Mouse (Mus musculus): ENCODE measurements around the gene Fbxo44. TPM values are rescaled to one million over a fixed set of nuclear protein-coding genes. Genes with fewer than 3 reads are reported as not detected.

Gene Fbxo44
- polyA plus RNA-seq, 1 experiment from 2014 or later: 19.7 TPM

DNA sequence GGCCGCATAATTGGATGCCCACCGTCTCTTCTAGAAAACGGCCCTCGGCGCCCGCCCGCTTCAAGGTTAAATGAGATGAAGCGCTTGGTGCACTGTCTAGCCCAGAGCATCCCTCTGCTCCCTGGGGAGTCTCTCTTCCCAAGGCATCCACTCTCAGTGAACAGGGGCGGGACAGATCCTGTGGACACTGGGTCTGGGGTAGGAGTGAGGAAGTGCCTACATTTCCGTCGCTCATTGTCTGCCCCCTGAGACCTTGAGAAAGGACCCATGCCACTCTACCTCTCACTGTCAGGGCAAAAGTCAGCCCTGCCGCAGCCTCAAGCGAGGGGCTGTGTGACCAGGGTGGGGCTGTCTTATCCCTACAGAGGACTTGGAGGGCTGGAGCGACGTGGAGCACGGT, 4.2 kb upstream of the Fbxo44 start:
- no peak overlapping the region for H3K9ac ChIP-seq
- WGBS: under 1% methylated on average over 16 of the region's 16 CpGs
- H3K4me1 ChIP-seq: peaks cover 19% of the 10 kb centered on the region

GRCm38 (mm10) chr4:148164002-148164439, 3.7 kb upstream of the Fbxo44 start:
- no peaks in the 10 kb centered on the region for H3K36me3 ChIP-seq
- H3K9me3 ChIP-seq: no peaks in the 10 kb centered on the region
- H3K4me3 ChIP-seq: peak overlapping the region; percentile 28
- H3K27me3 ChIP-seq: peaks cover 87% of the 10 kb centered on the region
- under 1% methylated on average over 29 of the region's 29 CpGs for WGBS
- 0 out of 2 replicates have a peak, but pooled peaks have one; percentile 11 for ATAC-seq (ENCODE audit: insufficient number of reproducible peaks, insufficient read depth, low FRiP score, low TSS enrichment)
- H3K4me2 ChIP-seq (replicated peaks): peak overlapping the region; percentile 55
- peak overlapping the region; percentile 36 for H3K9ac ChIP-seq
- H3K27ac ChIP-seq: no peak overlapping the region
- peaks cover 23% of the 10 kb centered on the region for H3K4me1 ChIP-seq

More for the DNA sequence above, 4.2 kb upstream of the Fbxo44 start:
- Histone ChIP-seq H3K9me3 (no peaks in the 10 kb centered on the region), H3K4me3 (peak overlapping the region; percentile 28), H3K27ac (no peak overlapping the region), H3K27me3 (peaks cover 89% of the 10 kb centered on the region), H3K4me2 (replicated peaks) (peak overlapping the region; percentile 55), H3K36me3 (no peaks in the 10 kb centered on the region)
- no peak for ATAC-seq (ENCODE audit: insufficient number of reproducible peaks, insufficient read depth, low FRiP score, low TSS enrichment)

- Histone ChIP-seq H3K4me3 (peak overlapping the region; percentile 60), H3K4me1 (peaks cover 21% of the 10 kb centered on the region), H3K9me3 (no peaks in the 10 kb centered on the region), H3K27me3 (peaks cover 53% of the 10 kb centered on the region), H3K9ac (peak overlapping the region; percentile 62), H3K27ac (peak overlapping the region; percentile 32; the same call in 1 of the 2 replicates), H3K4me2 (replicated peaks) (peak overlapping the region; percentile 94), H3K36me3 (peaks cover 15% of the 10 kb centered on the region; the same call in 1 of the 2 replicates)
- ATAC-seq (ENCODE audit: insufficient number of reproducible peaks, insufficient read depth, low FRiP score, low TSS enrichment): peak; percentile 80
- under 1% methylated on average over 53 of the region's 55 CpGs for WGBS
Measured at GRCm38 (mm10) chr4:148159544-148160435, 492 bp downstream of the Fbxo44 start.

GRCm38 (mm10) chr4:148158436-148159348, 1.6 kb downstream of the Fbxo44 start:
- WGBS: 25% methylated on average over 27 of the region's 27 CpGs
- ATAC-seq (ENCODE audit: insufficient number of reproducible peaks, insufficient read depth, low FRiP score, low TSS enrichment): no peak

DNA sequence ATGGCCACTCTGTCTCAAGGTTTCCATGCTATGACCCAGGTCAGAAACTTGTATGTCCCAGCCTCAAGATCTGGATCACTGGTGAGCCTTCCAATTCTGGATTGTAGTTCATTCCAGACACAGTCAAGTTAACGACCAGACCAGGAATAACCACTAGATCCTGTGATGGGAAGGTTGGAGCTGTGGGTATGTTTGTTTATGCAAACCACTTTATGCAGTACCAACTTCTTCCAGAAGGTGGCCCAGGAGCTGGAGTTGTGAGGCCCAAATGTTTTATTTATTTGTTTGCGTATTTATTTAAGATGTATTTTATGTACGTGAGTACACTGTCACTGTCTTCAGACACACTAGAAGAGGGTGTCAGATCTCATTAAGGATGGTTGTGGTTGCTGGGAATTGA, 5.3 kb downstream of the Fbxo44 start:
- Histone ChIP-seq H3K27ac (no peak overlapping the region), H3K4me1 (peaks cover 13% of the 10 kb centered on the region), H3K27me3 (0 out of 2 replicates have a peak, but pooled peaks cover 5% of the 10 kb centered on the region), H3K4me3 (no peak overlapping the region), H3K4me2 (replicated peaks) (no peak overlapping the region), H3K9ac (no peak overlapping the region), H3K9me3 (no peaks in the 10 kb centered on the region), H3K36me3 (peaks cover 20% of the 10 kb centered on the region)
- ATAC-seq (ENCODE audit: insufficient number of reproducible peaks, insufficient read depth, low FRiP score, low TSS enrichment): no peak
- WGBS: 57% methylated on average over 3 of the region's 3 CpGs

More at GRCm38 (mm10) chr4:148158436-148159348, 1.6 kb downstream of the Fbxo44 start:
- peak overlapping the region; percentile 62 for H3K9ac ChIP-seq
- H3K9me3 ChIP-seq: no peaks in the 10 kb centered on the region
- H3K4me3 ChIP-seq: peak overlapping the region; percentile 60
- peaks cover 42% of the 10 kb centered on the region for H3K27me3 ChIP-seq
- H3K27ac ChIP-seq: 0 out of 2 replicates have a peak overlapping the region, but pooled peaks have one; percentile 32
- H3K36me3 ChIP-seq: peaks cover 15% of the 10 kb centered on the region; the same call in 1 of the 2 replicates
- peak overlapping the region; percentile 94 for H3K4me2 ChIP-seq (replicated peaks)
- H3K4me1 ChIP-seq: peaks cover 17% of the 10 kb centered on the region

GRCm38 (mm10) chr4:148154006-148154405, 6.3 kb downstream of the Fbxo44 start:
- no peak overlapping the region for H3K4me2 ChIP-seq (replicated peaks)
- ATAC-seq (ENCODE audit: insufficient number of reproducible peaks, insufficient read depth, low FRiP score, low TSS enrichment): no peak
- H3K36me3 ChIP-seq: peaks cover 20% of the 10 kb centered on the region
- H3K27me3 ChIP-seq: no peaks in the 10 kb centered on the region
- no peak overlapping the region for H3K27ac ChIP-seq
- WGBS: 86% methylated on average over 4 of the region's 4 CpGs
- H3K9me3 ChIP-seq: no peaks in the 10 kb centered on the region
- peaks cover 16% of the 10 kb centered on the region for H3K4me1 ChIP-seq
- H3K9ac ChIP-seq: no peak overlapping the region
- no peak overlapping the region for H3K4me3 ChIP-seq

DNA sequence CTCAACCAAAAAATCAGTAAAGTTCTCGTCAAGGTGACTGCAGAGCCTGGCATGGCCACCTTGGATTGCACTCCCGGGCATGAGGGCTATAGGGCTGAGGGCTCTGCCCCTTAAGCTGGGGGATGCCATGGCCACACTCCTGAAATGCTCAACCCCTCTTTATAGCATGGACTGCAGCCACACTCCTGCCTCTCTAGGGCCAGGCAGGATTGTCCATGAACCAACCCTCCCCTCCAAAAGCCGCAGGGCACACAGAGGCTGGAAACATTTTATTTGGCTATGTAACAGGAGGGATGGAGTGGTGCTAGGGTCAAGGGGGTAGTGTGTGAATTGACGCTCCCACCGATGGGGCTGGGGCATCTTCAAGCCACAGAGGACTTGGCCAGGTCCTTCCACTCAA, 7.7 kb downstream of the Fbxo44 start:
- H3K27ac ChIP-seq: no peak overlapping the region
- no peak for ATAC-seq (ENCODE audit: insufficient number of reproducible peaks, insufficient read depth, low FRiP score, low TSS enrichment)
- no peaks in the 10 kb centered on the region for H3K9me3 ChIP-seq

DNA sequence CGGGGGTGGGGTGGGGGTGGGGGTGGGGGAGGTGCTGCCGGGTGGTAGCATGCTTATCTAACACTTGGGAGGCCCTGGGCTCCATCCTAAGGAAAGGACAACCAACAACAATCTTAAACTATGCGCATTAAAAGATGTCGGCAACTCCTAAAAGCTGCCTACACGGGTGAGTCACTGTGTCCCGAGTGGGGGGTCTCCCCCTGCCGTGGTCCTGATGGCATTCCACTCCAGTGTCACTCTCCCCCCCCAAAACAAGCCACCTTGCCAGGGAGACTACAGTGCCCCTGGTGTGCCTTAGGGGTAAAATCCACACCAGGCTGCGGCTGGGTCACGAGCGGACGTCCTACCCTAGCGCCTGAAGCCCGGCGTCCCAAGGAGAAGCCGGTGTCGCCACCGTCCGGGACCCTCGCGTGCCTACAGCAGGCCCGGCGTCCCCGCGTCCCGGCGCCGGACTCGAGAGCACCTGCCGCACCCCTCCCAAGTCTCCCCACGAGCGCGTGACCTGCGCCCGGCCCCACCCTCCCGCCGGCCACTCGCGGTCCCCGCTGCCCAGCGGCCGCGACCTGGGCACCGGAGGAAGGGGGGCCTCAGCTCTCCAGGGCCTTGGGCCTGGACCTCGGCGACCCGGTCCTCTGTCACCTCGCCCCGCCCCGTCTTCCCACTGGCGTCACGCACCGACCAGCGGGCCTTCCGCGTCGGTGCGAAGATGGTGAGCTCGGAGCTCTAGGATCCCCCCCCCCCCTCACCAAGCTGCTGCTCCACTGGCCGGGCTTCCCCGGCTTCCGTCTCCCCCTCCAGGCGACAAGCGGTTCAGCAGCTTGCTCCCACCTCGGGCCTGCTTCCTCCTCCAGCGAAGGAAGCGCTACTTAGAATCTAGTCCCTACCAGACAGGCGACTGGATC, 8.8 kb downstream of the Fbxo44 start, which contains the start of gene Fbxo6:
TSS of gene Fbxo6 (minus strand) at position 874 of the 902 bp plus-strand sequence.
- WGBS: 2% methylated on average over 67 of the region's 67 CpGs
- peak; percentile 81 for ATAC-seq (ENCODE audit: insufficient number of reproducible peaks, insufficient read depth, low FRiP score, low TSS enrichment)
- Histone ChIP-seq H3K27me3 (no peaks in the 10 kb centered on the region), H3K4me1 (peaks cover 11% of the 10 kb centered on the region; the same call in 1 of the 2 replicates), H3K27ac (peak within 1 kb of the TSS; percentile 61; the same call in 1 of the 2 replicates), H3K36me3 (peaks cover 19% of the 10 kb centered on the region), H3K9ac (peak within 1 kb of the TSS; percentile 68), H3K4me2 (replicated peaks) (peak within 1 kb of the TSS; percentile 97), H3K4me3 (peak within 1 kb of the TSS; percentile 60), H3K9me3 (no peaks in the 10 kb centered on the region)

More for the DNA sequence above, 7.7 kb downstream of the Fbxo44 start:
- Histone ChIP-seq H3K36me3 (peaks cover 22% of the 10 kb centered on the region), H3K4me2 (replicated peaks) (no peak overlapping the region), H3K4me3 (no peak overlapping the region), H3K9ac (no peak overlapping the region), H3K27me3 (no peaks in the 10 kb centered on the region), H3K4me1 (peaks cover 11% of the 10 kb centered on the region; the same call in 1 of the 2 replicates)
- 83% methylated on average over 5 of the region's 5 CpGs for WGBS

GRCm38 (mm10) chr4:148150953-148151266, 9.4 kb downstream of the Fbxo44 start:
- H3K27ac ChIP-seq: no peak overlapping the region
- peaks cover 19% of the 10 kb centered on the region for H3K36me3 ChIP-seq
- H3K4me1 ChIP-seq: peaks cover 11% of the 10 kb centered on the region; the same call in 1 of the 2 replicates
- no peak for ATAC-seq (ENCODE audit: insufficient number of reproducible peaks, insufficient read depth, low FRiP score, low TSS enrichment)
- H3K4me2 ChIP-seq (replicated peaks): peak overlapping the region; percentile 97
- peak overlapping the region; percentile 60 for H3K4me3 ChIP-seq
- no peaks in the 10 kb centered on the region for H3K27me3 ChIP-seq
- 53% methylated on average over 3 of the region's 3 CpGs for WGBS
- peak overlapping the region; percentile 68; the same call in 1 of the 2 replicates for H3K9ac ChIP-seq
- no peaks in the 10 kb centered on the region for H3K9me3 ChIP-seq

DNA sequence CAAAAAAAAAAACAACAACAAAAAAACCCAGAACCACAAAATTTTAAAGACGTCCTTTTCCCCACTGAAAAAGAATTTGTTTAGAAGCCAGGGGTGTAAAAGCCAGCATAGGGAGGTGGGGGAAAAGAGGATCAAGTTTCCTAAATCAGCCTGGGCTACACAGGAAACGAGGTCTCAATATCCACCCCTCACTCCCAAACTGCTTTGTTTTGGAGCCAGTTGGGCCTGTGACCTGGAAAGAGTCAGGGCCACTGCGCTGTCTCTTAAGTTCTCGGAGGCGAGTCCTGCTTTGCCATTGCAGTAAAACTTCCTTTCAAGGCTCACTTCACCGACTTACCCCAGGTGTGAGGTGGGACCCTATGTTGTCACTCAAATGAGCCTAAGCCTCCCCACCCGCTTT, 10.0 kb downstream of the Fbxo44 start:
- H3K36me3 ChIP-seq: peaks cover 23% of the 10 kb centered on the region
- H3K9ac ChIP-seq: no peak overlapping the region; the same call in 1 of the 2 replicates
- no peak overlapping the region for H3K4me3 ChIP-seq
- H3K4me1 ChIP-seq: peaks cover 11% of the 10 kb centered on the region; the same call in 1 of the 2 replicates
- H3K27ac ChIP-seq: no peak overlapping the region
- no peaks in the 10 kb centered on the region for H3K9me3 ChIP-seq
- no peaks in the 10 kb centered on the region for H3K27me3 ChIP-seq
- H3K4me2 ChIP-seq (replicated peaks): peak overlapping the region; percentile 13; the same call in 1 of the 2 replicates
- 23% methylated on average over 7 of the region's 7 CpGs for WGBS
- no peak for ATAC-seq (ENCODE audit: insufficient number of reproducible peaks, insufficient read depth, low FRiP score, low TSS enrichment)

All from embryonic facial prominence, embryonic 12.5 days (tissue).